Mouse (Mus musculus) brain, adult 2 months (tissue): Measurements from ENCODE around the gene Clpsl2.

Experiments
- DNase-seq: peaks from one replicate; pipeline ENCODE4 v3.0.0; 2011; ENCODE audit warnings: low read depth, low spot score

The Clpsl2 gene

DNA sequence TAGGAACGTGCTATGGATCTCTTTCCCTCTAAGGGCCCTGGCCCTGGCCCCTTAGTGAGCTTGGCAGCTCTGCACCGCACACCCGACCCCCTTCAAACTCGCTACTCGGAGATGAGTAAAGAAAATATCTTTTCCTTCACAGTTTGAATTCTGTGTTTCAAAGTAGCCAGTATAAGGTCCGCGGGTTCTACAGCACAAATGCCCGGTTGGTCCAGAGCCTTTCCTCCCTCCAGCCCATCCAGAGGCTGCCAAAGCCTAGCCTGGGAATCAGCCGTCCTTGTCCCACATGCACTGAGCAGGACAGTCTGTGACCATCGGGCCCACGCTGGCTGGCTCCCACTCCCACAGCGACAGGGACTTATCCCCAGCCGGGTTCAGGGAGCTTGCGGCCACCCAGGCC lies at the start of gene Clpsl2:
Clpsl2 (plus strand) TSS at position 301 of the 400 bp plus-strand sequence.
- no peak for DNase-seq

- DNase-seq: no peak
Measured at GRCm38 (mm10) chr17:28500465-28500864, 48.7 kb upstream of the Clpsl2 start.

DNA sequence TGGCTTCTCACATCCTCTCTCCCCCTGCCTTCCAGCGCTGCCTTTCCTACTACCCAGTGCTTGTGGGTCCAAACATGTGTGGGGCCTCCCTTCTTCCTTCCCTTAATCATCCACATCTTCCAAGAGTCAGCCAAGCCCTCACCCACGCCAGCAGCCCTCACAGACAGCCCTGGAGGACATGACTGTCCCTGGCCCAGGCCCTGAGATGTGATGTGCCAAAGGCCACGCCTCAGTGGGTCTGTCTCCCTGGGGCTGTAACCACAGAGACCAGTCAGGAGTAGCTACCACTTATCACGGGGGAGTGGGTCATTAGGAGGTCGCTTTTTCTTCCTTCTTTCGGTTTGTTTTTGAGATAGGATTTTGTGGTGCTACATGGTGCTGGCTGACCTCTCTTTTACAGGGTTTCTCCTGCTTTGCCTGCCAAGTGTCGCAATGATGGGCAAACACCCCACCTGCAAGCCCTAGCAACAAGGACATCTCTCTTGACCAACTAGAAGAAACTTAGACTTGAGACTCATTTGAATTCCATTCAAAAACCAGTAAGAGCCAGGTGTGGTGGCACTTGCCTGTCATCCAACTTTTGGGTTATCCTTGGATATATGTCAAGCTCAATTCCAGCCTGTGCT lies 46.9 kb upstream of the Clpsl2 start:
- no peak for DNase-seq

- no peak for DNase-seq
Measured at GRCm38 (mm10) chr17:28504182-28504581, 45.0 kb upstream of the Clpsl2 start.

- DNase-seq: no peak
Measured at GRCm38 (mm10) chr17:28505591-28505990, 43.6 kb upstream of the Clpsl2 start.

- no peak for DNase-seq
Measured at GRCm38 (mm10) chr17:28506895-28507294, 42.3 kb upstream of the Clpsl2 start.

GRCm38 (mm10) chr17:28507496-28507895 lies 41.7 kb upstream of the Clpsl2 start:
- no peak for DNase-seq

DNA sequence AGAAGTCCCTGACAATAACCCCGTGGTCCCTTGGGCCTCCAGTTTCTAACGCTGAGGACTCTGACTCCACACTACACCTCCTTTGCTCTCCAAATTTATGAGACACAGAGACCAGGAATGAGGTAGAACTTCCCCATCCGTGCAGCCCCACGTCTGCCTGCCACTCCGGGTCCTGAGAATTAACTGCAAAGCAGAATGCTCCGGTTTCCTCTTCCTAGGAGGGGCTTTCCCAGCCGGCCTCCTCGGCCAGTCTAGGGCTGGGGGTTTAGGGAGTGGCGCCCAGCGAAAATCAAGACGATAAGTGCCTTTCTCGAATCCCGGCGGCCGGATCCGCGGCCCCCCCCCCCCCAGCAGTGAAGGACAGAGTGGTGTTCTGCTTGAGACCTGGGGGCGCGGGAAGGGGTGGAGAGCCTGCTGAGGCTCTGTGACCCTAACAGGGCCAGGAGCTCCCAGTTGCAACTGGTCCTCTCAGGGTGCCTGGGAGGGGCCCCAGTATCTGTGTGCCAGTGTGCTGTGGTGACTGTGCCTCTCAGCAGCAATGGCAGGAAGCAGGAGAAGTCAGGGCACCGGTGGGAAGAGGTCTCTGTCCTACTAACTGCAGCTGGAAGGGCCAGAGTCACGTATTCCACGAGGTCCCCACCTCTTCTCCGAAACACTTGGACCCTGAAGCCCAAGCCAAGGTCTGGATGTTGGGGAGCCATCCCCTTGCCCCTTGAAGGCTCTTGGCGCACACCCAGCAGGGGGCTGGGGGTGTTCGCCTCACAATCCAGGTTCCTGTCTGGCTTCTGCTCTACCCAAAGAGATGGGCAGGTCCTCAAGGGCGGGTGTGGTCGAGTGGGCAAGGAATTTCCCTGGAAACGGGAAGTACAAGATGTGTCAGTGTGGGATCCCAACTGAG lies 38.5 kb upstream of the Clpsl2 start:
- no peak for DNase-seq

DNA sequence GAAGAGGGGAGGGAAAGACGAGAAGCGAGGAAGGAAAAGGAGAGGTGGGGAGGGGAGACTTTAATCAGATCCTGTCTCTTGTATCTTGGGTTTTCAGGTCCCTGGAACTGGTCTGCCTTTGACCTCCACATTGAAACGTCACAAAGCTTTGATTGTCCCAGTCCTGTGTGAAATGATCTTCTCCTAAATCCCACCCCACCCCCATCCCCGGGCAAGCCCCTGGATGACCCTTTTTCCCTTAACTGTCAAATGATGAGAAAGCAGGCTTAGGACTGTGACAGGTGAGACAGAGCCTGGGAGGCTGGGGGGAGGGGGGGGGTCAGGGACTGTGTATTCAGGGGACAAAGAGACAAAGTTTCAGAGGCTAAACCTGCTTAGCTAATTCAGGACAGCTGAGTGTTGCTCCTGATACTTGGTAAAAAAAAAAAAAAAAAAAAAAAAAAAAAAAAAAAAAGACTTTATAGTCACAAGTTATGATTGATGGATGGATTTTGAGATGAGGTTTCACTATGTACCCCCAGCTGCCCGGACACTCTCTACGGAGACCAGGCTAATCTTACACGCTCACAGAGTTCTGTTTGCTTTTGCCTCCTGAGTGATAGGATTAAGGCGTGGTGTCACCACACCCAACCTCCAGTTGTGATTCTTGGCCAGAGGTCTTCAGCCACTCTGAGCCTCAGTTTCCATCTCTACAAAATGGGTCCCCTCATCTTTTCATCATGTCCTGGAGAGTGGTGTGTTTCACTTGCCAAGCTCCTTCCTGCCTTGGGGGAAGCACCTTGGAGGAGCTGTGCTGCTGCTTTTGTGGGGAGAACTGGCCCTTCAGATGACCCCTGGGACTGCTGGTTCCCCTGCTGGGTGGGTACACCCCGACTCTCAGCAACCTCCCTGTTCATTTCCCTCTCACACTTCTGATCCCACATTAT lies 37.3 kb upstream of the Clpsl2 start:
- no peak for DNase-seq

DNA sequence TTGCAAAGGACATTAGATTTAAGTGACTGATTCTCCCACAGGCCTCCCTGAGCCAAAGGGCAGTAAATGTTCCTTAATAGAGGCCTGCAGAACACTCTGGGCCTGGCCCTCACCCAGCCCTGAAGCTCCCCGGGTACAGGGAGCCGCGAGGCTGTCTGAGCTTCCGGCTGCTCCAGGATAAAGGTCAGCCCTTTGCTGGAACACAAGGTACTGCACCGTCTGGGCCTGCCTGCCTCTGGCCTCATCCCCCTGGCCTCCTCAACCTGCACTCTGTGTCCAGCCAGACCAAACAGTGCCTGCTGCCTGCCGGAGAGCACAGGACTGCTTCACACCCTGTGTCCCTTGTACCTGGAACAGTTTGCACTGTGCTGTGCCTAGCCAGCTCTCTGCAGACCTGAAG lies 36.5 kb upstream of the Clpsl2 start:
- DNase-seq: peak; percentile 33

DNA sequence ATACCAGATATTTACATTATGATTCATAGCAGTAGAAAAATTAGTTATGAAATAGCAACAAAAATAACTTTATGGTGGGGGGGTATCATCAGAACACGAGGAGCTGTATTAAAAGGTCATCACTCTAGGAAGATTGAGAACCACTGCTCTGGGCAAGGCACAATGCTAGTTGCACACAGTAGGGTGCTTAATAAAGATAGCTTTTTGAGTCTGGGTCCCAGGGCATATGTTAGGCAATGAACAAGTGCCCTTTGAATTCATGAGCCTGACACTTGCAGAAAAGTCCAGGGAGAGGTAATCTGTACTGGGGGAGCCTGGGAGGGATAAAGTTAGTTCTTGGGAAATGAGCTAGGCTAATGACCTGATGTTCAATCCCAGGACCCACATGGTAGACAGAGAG lies 35.9 kb upstream of the Clpsl2 start:
- DNase-seq: no peak

DNA sequence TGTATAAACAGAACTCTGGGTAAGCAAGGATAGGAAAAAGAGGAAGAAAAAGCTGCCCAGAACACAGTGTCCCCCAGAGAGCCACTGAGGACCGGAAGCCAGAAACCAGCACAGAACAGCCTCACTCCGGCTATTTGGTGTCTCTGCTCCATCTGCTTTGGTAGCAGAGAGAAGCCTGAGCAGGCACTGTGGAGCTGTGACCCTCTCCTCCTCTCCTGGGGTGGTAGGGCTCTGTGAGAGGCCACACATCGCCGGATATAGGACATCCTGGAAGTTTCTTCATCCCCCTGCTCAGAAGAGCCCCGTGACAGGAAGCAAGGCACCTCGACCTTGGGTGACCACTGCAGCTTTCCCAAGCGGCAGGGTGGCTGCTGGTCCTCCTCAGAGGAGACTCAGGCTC lies 35.4 kb upstream of the Clpsl2 start:
- no peak for DNase-seq

DNA sequence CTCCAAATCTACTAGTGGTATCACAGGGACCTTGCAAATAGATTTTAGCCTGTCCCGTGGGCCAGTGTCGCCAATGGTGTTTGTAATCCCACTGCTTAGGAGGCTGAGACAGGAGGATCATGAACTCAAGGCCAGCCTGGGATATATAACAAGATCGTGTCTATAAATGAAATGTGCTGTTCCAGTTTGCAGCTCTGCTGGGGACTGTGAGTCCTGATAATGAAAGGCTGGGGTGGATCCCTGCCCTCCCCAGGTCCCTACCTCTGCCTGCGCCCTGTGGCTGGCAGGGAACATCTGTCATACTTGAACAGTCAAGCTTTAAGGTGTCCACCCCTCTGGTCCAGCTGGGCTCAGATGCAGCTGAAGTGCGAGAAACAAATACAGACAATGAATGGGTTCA lies 34.7 kb upstream of the Clpsl2 start:
- DNase-seq: no peak

GRCm38 (mm10) chr17:28515431-28516341 lies 33.5 kb upstream of the Clpsl2 start:
- peak; percentile 12 for DNase-seq

DNA sequence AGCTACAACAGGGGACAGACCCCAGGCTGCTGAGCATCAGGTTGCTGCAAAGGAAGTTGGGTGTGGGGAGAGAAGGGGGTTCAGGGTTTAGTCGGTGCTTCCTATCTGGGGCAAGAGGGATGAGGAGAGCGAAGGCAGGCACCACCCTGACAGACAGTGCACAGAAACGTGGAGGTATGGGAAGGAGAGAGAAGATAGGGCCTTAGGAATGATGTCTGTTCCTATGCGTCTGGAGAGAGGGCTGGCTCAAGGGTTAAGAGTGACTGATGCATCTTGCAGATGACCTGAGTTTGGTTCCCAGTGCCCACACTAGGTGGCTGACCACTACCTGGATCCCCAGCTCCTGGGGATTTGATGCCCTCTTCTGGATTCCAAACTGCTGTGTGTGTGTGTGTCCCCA lies 32.3 kb upstream of the Clpsl2 start:
- no peak for DNase-seq

DNA sequence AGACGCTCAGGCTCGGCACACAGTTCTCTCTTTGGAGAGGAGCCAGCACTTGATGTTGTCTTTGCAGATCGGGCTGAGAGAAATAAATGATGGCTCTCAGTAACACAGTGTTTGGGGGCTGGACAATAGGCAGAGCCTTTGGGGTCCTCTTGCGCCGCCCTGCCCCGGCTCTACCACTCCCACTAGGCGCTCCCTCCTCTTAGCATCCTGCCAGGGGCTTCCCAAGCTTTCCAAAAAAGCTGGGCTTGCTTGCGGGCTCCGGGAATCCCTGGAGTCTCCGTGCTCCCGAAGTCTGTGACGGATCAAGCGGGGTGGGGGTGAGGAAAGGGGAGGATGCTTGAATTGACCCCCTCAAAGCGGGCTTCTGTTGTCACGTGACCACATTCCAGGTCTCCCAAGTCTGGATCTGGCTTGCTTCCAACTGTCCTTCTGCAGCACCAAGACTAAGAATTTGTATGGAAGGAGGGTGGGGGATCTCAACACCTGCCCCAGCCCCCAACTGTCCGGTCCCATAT lies 31.7 kb upstream of the Clpsl2 start, which contains the start of gene Fkbp5:
Fkbp5 (minus strand) TSS at position 87 of the 515 bp plus-strand sequence.
- DNase-seq: peak; percentile 74

- peak; percentile 93 for DNase-seq
Measured at GRCm38 (mm10) chr17:28517956-28518614, 31.1 kb upstream of the Clpsl2 start.

DNA sequence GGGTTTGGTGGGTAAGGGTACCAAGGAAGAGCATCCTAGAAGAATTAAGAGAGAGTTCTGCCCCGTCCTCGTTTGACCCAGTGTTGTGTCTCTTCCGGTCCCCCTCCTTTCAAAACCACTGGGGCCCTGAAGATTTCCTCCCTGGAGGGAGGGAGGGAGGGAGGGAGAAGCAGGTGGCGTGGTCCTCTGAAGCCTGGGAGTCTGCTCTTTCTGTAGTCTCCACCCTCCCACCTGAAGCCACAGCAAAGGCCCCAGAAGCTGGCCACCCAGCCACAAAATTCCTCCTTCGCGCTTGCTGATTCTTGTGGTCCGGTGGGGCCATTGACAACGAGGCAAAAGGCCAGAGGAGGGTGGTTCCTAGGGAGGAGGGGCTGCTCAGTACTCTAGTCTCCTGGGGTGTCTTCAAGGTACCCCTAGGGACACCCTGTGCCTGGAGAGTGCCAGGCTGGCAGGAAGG lies 30.6 kb upstream of the Clpsl2 start:
- DNase-seq: peak; percentile 35

DNA sequence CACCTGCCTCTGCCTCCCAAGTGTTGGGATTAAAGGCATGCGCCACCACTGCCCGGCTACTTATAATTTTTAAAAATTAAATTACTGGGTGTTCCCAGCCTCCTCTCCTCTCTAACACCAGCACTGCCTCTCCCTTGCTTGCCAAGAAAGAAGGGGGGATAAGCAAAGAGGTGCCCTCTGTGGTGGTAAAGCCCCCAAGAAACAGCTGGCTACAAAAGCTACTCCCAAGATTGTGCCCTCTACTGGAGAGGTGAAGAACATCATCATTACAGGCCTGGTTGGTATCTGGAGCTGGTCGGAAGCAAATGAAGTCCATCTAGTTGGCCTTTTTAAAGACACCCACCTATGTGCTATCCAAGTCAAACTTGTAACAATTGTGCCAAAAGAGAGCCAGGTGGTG lies 29.4 kb upstream of the Clpsl2 start:
- DNase-seq: peak; percentile 15

- DNase-seq: no peak
Measured at GRCm38 (mm10) chr17:28520561-28520960, 28.6 kb upstream of the Clpsl2 start.
